Mouse (Mus musculus): ENCODE results near the gene Vkorc1.

DNA sequence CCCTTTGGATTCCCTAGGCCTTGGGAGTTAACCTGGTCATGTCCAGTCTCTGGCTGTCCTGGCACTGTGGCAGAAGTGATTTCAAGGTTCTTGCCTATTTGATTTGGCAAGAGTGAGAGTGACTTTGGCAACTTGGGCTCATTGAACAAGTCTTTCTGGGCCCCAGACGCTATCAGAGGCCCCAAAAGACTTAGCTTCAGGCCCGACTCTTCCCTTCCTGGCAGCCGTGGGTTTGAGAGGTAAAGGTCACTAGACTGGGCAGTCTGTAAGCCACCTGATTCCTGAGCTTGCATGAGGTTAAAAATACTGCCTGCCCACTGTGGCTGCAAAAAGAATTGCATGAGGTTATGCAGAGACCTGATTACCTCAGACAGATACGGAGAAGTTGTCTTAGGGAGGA, 13.2 kb upstream of the Vkorc1 start:
- TF ChIP-seq POLR2A (IDR thresholded peaks at IDR 0.05; ENCODE audit: low read depth, low read length) (no peak), CTCF (conservative IDR thresholded peaks at IDR 0.05; ENCODE audit: insufficient read depth, insufficient read length, low read depth, low read length) (no peak)

Data from kidney, adult 2 months (tissue).